Mouse (Mus musculus): ENCODE data around the gene Mrtfa.

DNA sequence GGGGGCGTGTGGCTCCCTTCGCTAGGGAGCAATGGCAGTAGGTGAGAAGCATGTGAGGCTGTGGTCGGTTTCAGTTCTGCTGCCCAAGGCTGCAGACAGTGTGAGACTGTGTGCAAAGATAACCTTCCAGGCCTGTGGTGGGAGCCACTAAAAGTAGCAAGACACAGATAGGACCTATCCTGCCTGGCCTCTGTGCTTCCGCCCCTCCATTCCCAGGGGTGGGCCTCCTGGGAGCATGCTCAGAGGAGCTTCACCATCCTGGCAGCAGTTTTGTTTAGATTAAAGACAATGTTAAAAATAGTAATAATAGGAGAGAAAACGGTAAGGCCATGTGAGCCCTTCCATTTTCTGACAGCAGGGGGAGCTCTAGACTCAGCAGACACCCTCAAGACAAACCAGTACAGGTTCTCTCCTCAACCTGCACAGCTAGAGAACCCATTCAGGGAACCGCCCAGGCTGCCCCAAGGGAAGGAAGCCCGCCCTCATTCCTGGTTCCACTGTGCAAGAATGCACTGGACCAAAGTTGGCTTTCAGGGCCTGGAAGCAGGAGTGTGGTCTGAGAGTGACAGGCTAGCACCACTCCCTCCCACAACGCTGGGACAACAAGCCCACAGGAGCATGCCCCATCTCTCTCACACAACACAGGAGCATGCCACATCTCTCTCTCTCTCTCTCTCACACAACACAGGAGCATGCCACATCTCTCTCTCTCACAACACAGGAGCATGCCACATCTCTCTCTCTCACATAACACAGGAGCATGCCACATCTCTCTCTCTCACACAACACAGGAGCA, 163.0 kb downstream of the Mrtfa start:
- TF ChIP-seq EP300 (IDR thresholded peaks at IDR 0.05) (no peak), CTCF (IDR thresholded peaks at IDR 0.05) (peak; percentile 94)

Measured in lung, postnatal 0 days (tissue).